Comparison of ENCODE assay signal across 16 mouse cellular contexts in genomic region chr14:57591830-57592229, GRCm38 (mm10).
"Had no signal": no experiment of that assay in that cellular context is flagged by ENCODE, and none has a peak within 500 bp of the region (broad histone marks: within the 10 kb centered on the region; RNA-seq: fewer than 3 reads in every experiment).

No protein-coding gene starts in this region.

- H3K27ac ChIP-seq: neural tube, embryonic 12.5 days; neural tube, embryonic 13.5 days; neural tube, embryonic 15.5 days; stomach, embryonic 15.5 days; stomach, postnatal 0 days had no signal

- H3K27me3 ChIP-seq: neural tube, embryonic 12.5 days; neural tube, embryonic 13.5 days; neural tube, embryonic 15.5 days; stomach, embryonic 15.5 days had no signal

- DNase-seq: retina, postnatal 1 day; right cerebral cortex, adult 18-20 months; right cerebral cortex, postnatal 14 days; right cerebral cortex, postnatal 25 days; right cerebral cortex, postnatal 4 days; thymus, adult 18-20 months; thymus, adult 2 months; thymus, postnatal 14 days; thymus, postnatal 25 days; thymus, postnatal 36 days; thymus, postnatal 4 days had no signal

- H3K9ac ChIP-seq: neural tube, embryonic 12.5 days; neural tube, embryonic 13.5 days; neural tube, embryonic 15.5 days; stomach, embryonic 15.5 days had no signal

- H3K9me3 ChIP-seq: neural tube, embryonic 12.5 days; neural tube, embryonic 13.5 days; neural tube, embryonic 15.5 days; stomach, embryonic 15.5 days had no signal

- H3K4me3 ChIP-seq: neural tube, embryonic 12.5 days; neural tube, embryonic 13.5 days; neural tube, embryonic 15.5 days; stomach, embryonic 15.5 days had no signal

- H3K4me2 ChIP-seq: neural tube, embryonic 12.5 days; neural tube, embryonic 13.5 days; neural tube, embryonic 15.5 days; stomach, embryonic 15.5 days had no signal

- H3K4me1 ChIP-seq: neural tube, embryonic 12.5 days; neural tube, embryonic 13.5 days; neural tube, embryonic 15.5 days; stomach, embryonic 15.5 days had no signal
